Mouse (Mus musculus) spleen, adult 2 months (tissue): Measurements from ENCODE around the gene Kcnk1. TPM values are rescaled to one million over a fixed set of nuclear protein-coding genes. Genes with fewer than 3 reads are reported as not detected.
A peak's percentile ranks its signal among the peaks of the same experiment; 100 is the strongest.

Experiments used
- DNase-seq, 2 experiments: peaks; one replicate each; pipeline versions ENCODE4 v3.0.0 to v3.0.0-alpha.2; 2012 to 2021; ENCODE audit warnings: low spot score in 2 of 2, low read depth in 1 of 2
- H3K27ac ChIP-seq: fragments of 200-500 bp; 2 replicates; pipeline ENCODE4 v1.5.1; 2012; ENCODE audit warnings: low read length, inconsistent platforms; ENCODE audit not compliant: insufficient read depth
- H3K27me3 ChIP-seq: fragments of 200-500 bp; 2 replicates; pipeline ENCODE4 v1.6.1; 2012; ENCODE audit warnings: mild to moderate bottlenecking, moderate library complexity, low read length, inconsistent platforms; ENCODE audit not compliant: control insufficient read depth, insufficient read depth
- H3K36me3 ChIP-seq: fragments of 200-500 bp; 2 replicates; pipeline ENCODE4 v1.6.1; 2012; ENCODE audit warnings: mild to moderate bottlenecking, low read length, inconsistent platforms; ENCODE audit not compliant: control insufficient read depth, insufficient read depth
- H3K4me1 ChIP-seq: fragments of 200-500 bp; 2 replicates; pipeline ENCODE4 v1.6.1; 2011; ENCODE audit warnings: inconsistent platforms; ENCODE audit not compliant: control insufficient read depth, insufficient read depth, insufficient read length
- H3K4me3 ChIP-seq: fragments of 200-500 bp; 2 replicates; pipeline ENCODE4 v1.5.1; 2011; ENCODE audit warnings: mild to moderate bottlenecking, inconsistent platforms; ENCODE audit not compliant: insufficient read depth, insufficient read length; ENCODE audit errors: extremely low read depth
- CTCF ChIP-seq: fragments of 200-500 bp; IDR thresholded peaks from 2 replicates; pipeline ENCODE4 v1.5.1; 2011; ENCODE audit warnings: mild to moderate bottlenecking, inconsistent platforms; ENCODE audit not compliant: insufficient read depth, insufficient read length, insufficient replicate concordance; ENCODE audit errors: extremely low read depth
- POLR2A ChIP-seq: fragments of 200-500 bp; IDR thresholded peaks from 2 replicates; pipeline ENCODE4 v1.6.1; 2011; ENCODE audit warnings: low read depth, low read length, inconsistent platforms
- WGBS: fragments of 180-500 bp; shearing (Covaris S2); methylation state at CpG from one replicate; pipeline ENCODE4 v1.1.7; 2018; 5-methylcytosine and 5-hydroxymethylcytosine counted together
- polyA plus RNA-seq: library from polyadenylated mRNA; depleted of rRNA; stranded (reverse); fragments of >200 nt; gene quantifications from 2 replicates; pipeline ENCODE4 v1.2.3, GENCODE M21; 2012; rRNA removed

The Kcnk1 gene
- polyA plus RNA-seq, 1 experiment = 0.85 TPM

DNA sequence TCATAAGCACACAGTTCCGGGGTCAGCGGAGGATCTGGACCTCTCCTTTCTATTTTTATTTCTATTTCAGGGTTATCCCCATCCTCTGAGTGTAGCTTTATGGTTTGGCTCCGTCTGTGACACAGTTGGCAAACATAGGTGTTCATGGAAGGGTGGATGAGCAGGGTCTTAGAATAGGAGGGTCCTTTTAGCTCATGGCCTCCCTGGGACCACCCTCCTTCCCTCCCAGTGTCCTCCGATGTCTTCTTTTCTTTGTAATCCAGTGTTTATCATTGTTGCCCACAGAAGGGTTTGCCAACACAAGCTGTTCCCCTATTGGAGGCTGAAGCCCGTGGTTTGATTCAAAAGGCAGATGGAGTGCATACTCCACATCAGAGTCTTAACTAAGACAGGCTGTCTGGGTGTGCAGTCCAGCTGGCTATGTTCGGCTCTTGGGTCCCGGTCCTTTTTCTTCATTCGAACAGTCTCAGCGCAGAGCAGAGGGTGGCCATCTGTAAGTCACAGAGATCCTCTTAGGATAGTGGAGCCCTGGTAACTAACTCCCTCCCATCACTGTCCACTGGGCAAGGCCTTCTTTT, 69.0 kb downstream of the Kcnk1 start:
- 86% methylated on average over 9 of the region's 9 CpGs for WGBS
- no peak for TF ChIP-seq POLR2A
- TF ChIP-seq CTCF = no peak
- no peaks in the 10 kb centered on the region for H3K4me1 ChIP-seq
- H3K4me3 ChIP-seq = no peak overlapping the region
- no peak overlapping the region for H3K27ac ChIP-seq
- no peaks in the 10 kb centered on the region for H3K36me3 ChIP-seq
- H3K27me3 ChIP-seq = no peaks in the 10 kb centered on the region
- no peak for DNase-seq

DNA sequence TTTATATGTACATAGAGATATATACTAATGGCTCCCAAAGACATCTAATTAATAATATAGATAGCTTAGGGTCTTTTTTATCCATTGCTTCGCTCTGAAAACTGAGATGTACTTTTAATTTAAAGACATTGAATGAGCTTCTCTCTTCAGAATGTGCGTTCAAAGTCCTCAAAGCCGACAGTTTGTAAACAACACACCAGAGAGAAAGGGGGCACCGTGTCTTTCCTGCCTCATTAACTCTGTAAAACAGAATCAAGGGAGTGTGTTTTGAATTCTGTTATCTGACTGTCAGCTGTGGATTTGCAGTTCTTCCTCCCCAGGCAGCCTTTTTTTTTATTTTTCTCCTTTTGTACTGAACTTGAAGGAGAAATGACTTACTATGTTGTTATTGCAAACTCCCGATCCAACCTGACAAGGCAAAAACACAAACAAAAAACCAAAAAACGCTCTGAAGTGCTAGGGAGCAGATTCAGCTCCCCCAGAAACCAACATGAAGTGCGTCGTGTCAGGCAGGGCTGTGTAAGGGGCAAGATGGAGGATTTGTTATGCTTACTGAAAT, 69.7 kb downstream of the Kcnk1 start:
- DNase-seq = no peak
- WGBS = 77% methylated on average over 8 of the region's 8 CpGs
- Histone ChIP-seq H3K27me3 (no peaks in the 10 kb centered on the region), H3K36me3 (no peaks in the 10 kb centered on the region), H3K4me1 (no peaks in the 10 kb centered on the region), H3K4me3 (no peak overlapping the region), H3K27ac (no peak overlapping the region)
- TF ChIP-seq POLR2A = no peak
- TF ChIP-seq CTCF = no peak

DNA sequence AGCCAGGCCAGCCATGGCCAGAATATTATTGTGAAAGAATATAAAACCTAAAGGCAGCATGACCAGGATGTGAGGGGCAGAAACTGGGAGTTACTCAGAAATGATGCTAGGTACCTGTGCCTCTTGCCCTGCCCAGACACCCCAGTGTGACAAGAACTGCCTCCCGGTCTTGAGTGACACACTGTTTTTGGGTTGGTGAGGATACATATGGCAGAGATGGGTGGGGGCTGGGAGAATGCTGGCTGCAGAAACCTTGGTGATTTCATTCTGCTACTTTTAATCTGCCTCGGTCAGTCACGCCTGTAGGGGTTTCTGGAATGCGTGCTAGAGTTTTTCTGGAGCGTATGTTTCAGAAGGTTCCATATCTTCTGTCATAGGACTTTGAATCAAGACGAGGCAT, 72.3 kb downstream of the Kcnk1 start:
- Histone ChIP-seq H3K27ac (no peak overlapping the region), H3K4me3 (no peak overlapping the region), H3K4me1 (no peaks in the 10 kb centered on the region), H3K36me3 (no peaks in the 10 kb centered on the region), H3K27me3 (no peaks in the 10 kb centered on the region)
- WGBS = 87% methylated on average over 6 of the region's 6 CpGs
- no peak for TF ChIP-seq POLR2A
- TF ChIP-seq CTCF = no peak
- DNase-seq = no peak

DNA sequence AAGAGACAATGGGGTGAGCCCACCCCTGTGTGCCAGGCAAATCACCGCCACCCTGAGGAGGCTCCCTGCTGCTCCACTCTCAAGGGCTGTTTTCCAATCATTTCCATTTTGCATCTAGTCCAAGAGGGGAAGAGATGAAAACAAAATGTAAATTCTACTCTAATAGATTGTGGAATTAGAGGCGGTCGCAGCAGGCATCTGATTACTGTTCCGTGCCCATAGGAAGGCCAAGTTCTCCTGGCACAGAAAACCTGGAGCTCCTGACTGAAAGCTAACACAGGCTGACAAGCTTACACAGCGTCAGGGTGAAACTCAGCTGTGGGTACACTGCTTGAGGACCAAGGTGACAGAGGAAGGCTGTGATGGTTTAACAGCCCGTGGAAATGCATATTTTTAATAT, 73.2 kb downstream of the Kcnk1 start:
- TF ChIP-seq POLR2A (no peak), CTCF (no peak)
- H3K36me3 ChIP-seq = no peaks in the 10 kb centered on the region
- no peak overlapping the region for H3K4me3 ChIP-seq
- no peak for DNase-seq
- H3K27ac ChIP-seq = no peak overlapping the region
- no peaks in the 10 kb centered on the region for H3K4me1 ChIP-seq
- H3K27me3 ChIP-seq = no peaks in the 10 kb centered on the region
- WGBS = 86% methylated on average over 6 of the region's 6 CpGs

DNA sequence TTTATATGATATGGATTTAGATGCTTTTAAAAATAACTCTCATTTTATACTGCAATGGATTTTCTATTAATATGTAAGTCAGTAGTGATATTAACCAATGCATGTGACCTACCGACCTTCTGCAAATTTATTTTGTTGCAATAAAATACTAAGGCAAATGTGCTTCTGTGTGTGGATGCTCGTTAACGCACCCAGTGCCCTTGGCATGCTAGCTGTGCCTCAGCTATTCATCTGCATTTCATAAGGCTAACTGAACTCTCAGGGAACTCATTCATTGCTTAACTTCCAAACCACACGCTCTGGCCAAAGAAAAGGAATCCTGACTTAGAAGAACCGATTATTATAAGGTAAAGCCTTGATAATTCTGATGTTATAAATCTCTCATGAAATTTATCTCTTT, 77.7 kb downstream of the Kcnk1 start:
- no peak overlapping the region for H3K27ac ChIP-seq
- DNase-seq = no peak
- 88% methylated on average over 5 of the region's 5 CpGs for WGBS
- H3K27me3 ChIP-seq = no peaks in the 10 kb centered on the region
- H3K36me3 ChIP-seq = no peaks in the 10 kb centered on the region
- no peaks in the 10 kb centered on the region for H3K4me1 ChIP-seq
- no peak overlapping the region for H3K4me3 ChIP-seq
- TF ChIP-seq POLR2A (no peak), CTCF (no peak)

DNA sequence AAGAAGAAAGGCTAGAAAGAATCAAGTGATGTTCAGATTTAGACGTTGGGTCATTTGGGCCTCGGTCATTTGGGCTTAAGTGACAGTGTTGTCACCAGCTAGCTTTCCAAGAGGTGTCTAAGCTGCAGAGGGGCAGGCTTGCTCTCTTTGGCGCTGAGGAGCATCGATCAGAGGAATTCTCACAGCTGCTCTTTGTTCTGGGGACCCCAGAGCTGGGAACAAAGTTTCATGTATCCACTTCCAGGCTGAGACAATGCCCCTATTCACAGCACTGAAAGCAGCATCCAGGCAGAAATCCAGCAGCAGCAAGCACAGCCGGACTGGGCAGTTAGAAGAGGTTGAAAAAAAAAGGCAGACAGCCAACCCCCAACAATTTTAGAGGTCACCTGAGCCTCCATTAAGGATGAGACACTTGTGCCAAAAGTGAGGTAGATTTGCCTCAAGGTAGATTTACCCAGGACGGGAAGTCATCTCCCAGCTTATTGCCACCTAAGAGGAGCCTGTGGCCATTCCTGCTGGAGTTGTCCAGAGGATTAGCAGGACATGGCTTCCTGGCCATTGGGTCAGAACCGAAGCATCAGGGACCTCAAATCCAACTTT, 78.3 kb downstream of the Kcnk1 start:
- 72% methylated on average over 7 of the region's 7 CpGs for WGBS
- Histone ChIP-seq H3K27me3 (no peaks in the 10 kb centered on the region), H3K4me3 (no peak overlapping the region), H3K4me1 (no peaks in the 10 kb centered on the region), H3K27ac (no peak overlapping the region), H3K36me3 (no peaks in the 10 kb centered on the region)
- no peak for DNase-seq
- TF ChIP-seq POLR2A = no peak
- no peak for TF ChIP-seq CTCF

DNA sequence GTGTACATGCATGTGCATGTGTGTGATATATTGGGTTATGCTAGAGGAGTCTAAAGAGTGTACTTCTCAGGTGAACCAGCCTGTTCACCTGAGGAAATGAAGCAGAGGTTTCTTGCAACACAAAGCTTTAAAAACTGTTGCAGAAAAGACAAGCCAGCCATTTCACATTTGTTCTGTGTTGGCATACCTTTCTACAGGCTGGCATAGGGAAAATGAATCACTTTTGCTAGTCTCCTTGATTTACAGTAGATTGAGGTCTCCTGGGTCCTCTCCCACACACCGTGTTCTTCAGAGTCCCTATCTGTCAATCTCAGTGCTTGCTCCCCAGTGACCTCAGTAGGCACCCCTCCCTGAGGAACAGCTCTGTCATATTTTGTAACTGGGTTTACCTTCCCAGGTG, 79.1 kb downstream of the Kcnk1 start:
- TF ChIP-seq CTCF (no peak), POLR2A (no peak)
- no peak for DNase-seq
- Histone ChIP-seq H3K4me1 (no peaks in the 10 kb centered on the region), H3K36me3 (no peaks in the 10 kb centered on the region), H3K27ac (no peak overlapping the region), H3K4me3 (no peak overlapping the region), H3K27me3 (no peaks in the 10 kb centered on the region)
- WGBS = 81% methylated on average over 1 of the region's 1 CpGs

DNA sequence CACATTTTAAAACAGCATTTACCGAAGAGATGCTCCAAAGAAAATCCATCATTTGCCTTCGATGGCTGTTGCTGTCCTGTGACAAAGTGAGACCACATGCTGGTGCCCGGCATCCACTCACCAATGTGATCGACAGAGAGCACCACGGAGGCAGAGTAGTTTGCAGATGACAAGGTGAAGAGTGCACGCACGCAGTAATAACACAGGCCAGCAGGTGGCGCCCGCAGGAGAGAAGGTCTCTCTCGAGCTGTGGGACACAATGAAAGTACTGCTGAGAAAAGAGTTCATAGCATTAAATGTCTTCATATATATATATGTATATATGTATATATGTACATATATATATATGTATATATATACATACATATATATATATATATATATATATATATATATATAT, 80.4 kb downstream of the Kcnk1 start:
- no peaks in the 10 kb centered on the region for H3K27me3 ChIP-seq
- DNase-seq = peak in 1 of 2 experiments; percentile 56
- no peaks in the 10 kb centered on the region for H3K36me3 ChIP-seq
- TF ChIP-seq POLR2A (no peak), CTCF (peak; percentile 75)
- H3K4me3 ChIP-seq = no peak overlapping the region
- 15% methylated on average over 10 of the region's 10 CpGs for WGBS
- H3K4me1 ChIP-seq = no peaks in the 10 kb centered on the region
- H3K27ac ChIP-seq = no peak overlapping the region

Other genes with a start within 250 kb of the Kcnk1 start
- 0.20 and 0.36 TPM in 2 replicates for gene Pcnx2, start 96.9 kb upstream of the Kcnk1 start, polyA plus RNA-seq
- 0.02 and 0.06 TPM in 2 replicates for gene Map3k21, start 84.7 kb upstream of the Kcnk1 start, polyA plus RNA-seq